Mouse (Mus musculus) heart, postnatal 4 days (tissue): ENCODE data around the gene Cacna1i. TPM values are rescaled to one million over a fixed set of nuclear protein-coding genes. Genes with fewer than 3 reads are reported as not detected.

Source experiments
- DNase-seq: peaks from one replicate; pipeline ENCODE4 v3.0.0; 2021
- total RNA-seq, 2 experiments: library from RNA; stranded (reverse); gene quantifications; 2 replicates each; pipeline ENCODE4 v1.2.3; 2021

The Cacna1i gene
- total RNA-seq, 2 experiments from 2014 or later = 0.05 TPM; not detected in 1

- DNase-seq = no peak
Observed at GRCm38 (mm10) chr15:80410661-80411060, 123.6 kb downstream of the Cacna1i start.

- DNase-seq = no peak
Observed at GRCm38 (mm10) chr15:80413070-80413469, 126.0 kb downstream of the Cacna1i start.

GRCm38 (mm10) chr15:80413988-80414721, 127.1 kb downstream of the Cacna1i start:
- peak; percentile 51 for DNase-seq

GRCm38 (mm10) chr15:80415132-80415531, 128.1 kb downstream of the Cacna1i start:
- no peak for DNase-seq

GRCm38 (mm10) chr15:80417066-80417465, 130.0 kb downstream of the Cacna1i start:
- DNase-seq = no peak

- DNase-seq = no peak
Observed at GRCm38 (mm10) chr15:80418146-80418545, 131.1 kb downstream of the Cacna1i start.

GRCm38 (mm10) chr15:80430324-80430723, 143.3 kb downstream of the Cacna1i start:
- DNase-seq = no peak

GRCm38 (mm10) chr15:80436961-80437360, 149.9 kb downstream of the Cacna1i start:
- no peak for DNase-seq

GRCm38 (mm10) chr15:80437996-80438395, 151.0 kb downstream of the Cacna1i start:
- DNase-seq = no peak

- DNase-seq = no peak
Observed at GRCm38 (mm10) chr15:80438423-80438822, 151.4 kb downstream of the Cacna1i start.

- no peak for DNase-seq
Observed at GRCm38 (mm10) chr15:80440195-80440594, 153.2 kb downstream of the Cacna1i start.

GRCm38 (mm10) chr15:80445956-80446687, 159.1 kb downstream of the Cacna1i start:
- DNase-seq = no peak

Other genes starting within 250 kb of the Cacna1i start
- gene Syngr1, start 195.9 kb upstream of the Cacna1i start, total RNA-seq = 10 to 100 TPM; 73.4 to 86.0 TPM
- 100 to 1,000 TPM; 591 to 607 TPM for gene Rpl3, start 195.4 kb upstream of the Cacna1i start, total RNA-seq
- gene Tab1, start 154.1 kb upstream of the Cacna1i start, total RNA-seq = 10 to 100 TPM; 36.5 to 37.0 TPM
- 1 to 10 TPM; 2.5 TPM for gene Mgat3, start 113.5 kb upstream of the Cacna1i start, total RNA-seq
- 10 to 100 TPM; 38.0 to 38.3 TPM for gene Mief1, start 53.2 kb upstream of the Cacna1i start, total RNA-seq
- 10 to 100 TPM; 20.3 to 24.3 TPM for gene AC140267.1, start 51.4 kb upstream of the Cacna1i start, total RNA-seq
- gene Atf4, start 32.1 kb upstream of the Cacna1i start, total RNA-seq = 100 to 1,000 TPM; 119 to 131 TPM
- 10 to 100 TPM; 26.1 to 27.2 TPM for gene Rps19bp1, start 22.9 kb upstream of the Cacna1i start, total RNA-seq